Mouse (Mus musculus): ENCODE measurements around the gene Atp6ap2. TPM values are rescaled to one million over a fixed set of nuclear protein-coding genes. Genes with fewer than 3 reads are reported as not detected.

The Atp6ap2 gene
- polyA plus RNA-seq, 1 experiment from 2014 or later, result 112 TPM

DNA sequence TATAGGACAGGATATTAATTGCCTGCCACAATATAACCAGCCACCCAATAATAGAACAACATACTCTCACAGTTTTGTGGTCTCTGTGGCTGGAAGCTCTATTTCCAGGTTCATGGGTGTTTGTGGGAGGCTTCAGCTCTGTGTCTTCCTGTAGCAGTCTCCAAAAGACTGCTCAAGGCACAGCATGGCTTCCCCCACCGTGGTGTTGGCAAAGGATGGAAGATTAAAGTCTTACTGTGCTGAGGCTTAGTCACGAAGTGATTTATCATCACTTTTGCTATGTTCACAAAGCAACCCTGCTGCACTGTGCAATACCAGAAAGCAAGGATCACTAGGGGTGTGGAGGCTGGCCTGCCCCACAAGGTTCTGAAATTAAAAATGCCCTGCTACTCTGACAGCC lies 66.3 kb downstream of the Atp6ap2 start:
- no peak overlapping the region for H3K4me3 ChIP-seq (ENCODE audit: low read depth, low read length)
- no peaks in the 10 kb centered on the region for H3K4me1 ChIP-seq (replicated peaks; ENCODE audit: control insufficient read depth, insufficient read depth)
- 55% methylated on average over 2 of the region's 2 CpGs for WGBS
- ATAC-seq (ENCODE audit: low FRiP score, low TSS enrichment) (no peak), DNase-seq (ENCODE audit: low spot score) (no peak)
- no peak overlapping the region for H3K4me2 ChIP-seq (replicated peaks; ENCODE audit: low read depth)
- H3K9me3 ChIP-seq (ENCODE audit: control insufficient read depth, low read length), result no peaks in the 10 kb centered on the region
- no peak overlapping the region for H3K9ac ChIP-seq (ENCODE audit: low read length)
- no peaks in the 10 kb centered on the region for H3K36me3 ChIP-seq (ENCODE audit: control insufficient read depth, insufficient read depth, low read length)
- H3K27ac ChIP-seq (replicated peaks), result no peak overlapping the region
- no peak for TF ChIP-seq EP300 (optimal IDR thresholded peaks at IDR 0.05)
- no peak for TF ChIP-seq CTCF (IDR thresholded peaks at IDR 0.05; ENCODE audit: low read depth)
- no peaks in the 10 kb centered on the region for H3K27me3 ChIP-seq (ENCODE audit: control insufficient read depth, insufficient read depth, low read length)

Other genes starting within 250 kb of the Atp6ap2 start
- gene 1810030O07Rik, start 85.9 kb downstream of the Atp6ap2 start, polyA plus RNA-seq (2015; fragmentation: Nextera tagmentation; extraction: Ambion mirVana), result 20.2 and 20.3 TPM in 2 replicates
- 6.8 and 7.4 TPM in 2 replicates for gene Med14, start 174.3 kb downstream of the Atp6ap2 start, polyA plus RNA-seq (2015; fragmentation: Nextera tagmentation; extraction: Ambion mirVana)